Mouse (Mus musculus): Measurements from ENCODE around the gene Cacnb4. TPM values are rescaled to one million over a fixed set of nuclear protein-coding genes. Genes with fewer than 3 reads are reported as not detected.

Gene Cacnb4
- polyA plus RNA-seq, 1 experiment = not detected

DNA sequence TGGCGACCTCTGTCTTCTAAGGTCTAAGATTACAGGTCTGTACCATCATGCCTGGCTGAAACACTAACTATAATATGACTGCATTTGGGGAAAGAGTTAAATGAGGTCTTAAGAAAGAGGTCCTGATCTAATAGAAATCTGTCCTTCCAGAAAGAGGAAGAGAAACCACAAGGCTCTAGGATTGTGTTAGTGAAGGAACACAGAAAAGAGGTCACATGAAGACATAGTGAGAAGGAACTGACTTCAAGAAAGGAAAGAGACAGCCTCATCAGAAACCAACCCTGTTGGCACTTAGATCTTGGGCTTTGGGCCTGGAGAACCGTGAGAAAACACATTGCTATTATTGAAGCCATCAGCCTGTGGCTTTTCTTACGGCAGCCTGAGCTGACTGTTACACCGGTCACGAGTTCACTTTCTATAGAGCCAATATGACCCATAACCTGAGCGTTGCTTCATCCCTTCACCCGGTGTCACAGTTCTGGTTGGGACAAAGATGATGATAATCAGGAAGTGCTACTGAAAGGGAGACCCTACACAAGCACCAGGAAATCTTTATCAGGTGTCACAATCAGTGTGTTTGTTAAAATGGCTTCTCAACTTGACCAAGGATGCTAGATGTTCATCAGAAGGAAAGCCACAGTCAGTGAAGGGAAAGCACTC, 153.4 kb downstream of the Cacnb4 start:
- Histone ChIP-seq H3K27ac (ENCODE audit: insufficient read depth, low read length) (no peak overlapping the region), H3K9ac (ENCODE audit: low read depth, poor library complexity, severe bottlenecking) (no peak overlapping the region), H3K36me3 (ENCODE audit: control insufficient read depth, insufficient read depth, low read length, poor library complexity, severe bottlenecking) (no peaks in the 10 kb centered on the region), H3K4me1 (ENCODE audit: control insufficient read depth, insufficient read depth, low read length) (no peaks in the 10 kb centered on the region), H3K9me3 (replicated peaks; ENCODE audit: control insufficient read depth, insufficient read depth, low read length, poor library complexity, severe bottlenecking) (no peaks in the 10 kb centered on the region), H3K27me3 (ENCODE audit: control insufficient read depth, insufficient read depth, low read length, poor library complexity, severe bottlenecking) (no peaks in the 10 kb centered on the region), H3K4me3 (ENCODE audit: low read depth, low read length) (no peak overlapping the region)
- TF ChIP-seq POLR2A (IDR thresholded peaks at IDR 0.05; ENCODE audit: insufficient read depth, low read length) = no peak
- TF ChIP-seq CTCF (IDR thresholded peaks at IDR 0.05; ENCODE audit: low read depth, low read length) = no peak
- TF ChIP-seq EP300 (IDR thresholded peaks at IDR 0.05; ENCODE audit: insufficient read depth, low read depth, low read length) = no peak

DNA sequence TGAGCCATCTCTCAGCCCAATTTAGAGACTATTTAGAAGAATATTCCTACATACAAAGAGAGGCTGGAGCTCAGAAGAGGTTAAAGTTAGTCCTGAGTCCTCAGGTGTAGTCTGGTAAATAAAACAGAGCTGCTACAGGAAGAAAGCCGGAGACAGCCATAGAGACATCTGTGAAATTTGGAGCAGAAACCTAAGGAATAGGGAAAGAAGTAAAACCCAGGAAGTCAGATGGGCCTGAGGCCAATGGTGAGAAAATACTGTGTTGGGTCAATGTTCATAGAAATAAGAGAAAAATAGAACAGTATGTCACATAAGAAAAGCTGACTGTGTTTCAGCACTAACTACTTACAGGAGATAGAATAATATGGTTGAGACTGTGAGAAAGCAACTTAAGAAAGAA, 155.6 kb downstream of the Cacnb4 start:
- Histone ChIP-seq H3K9me3 (replicated peaks; ENCODE audit: control insufficient read depth, insufficient read depth, low read length, poor library complexity, severe bottlenecking) (no peaks in the 10 kb centered on the region), H3K36me3 (ENCODE audit: control insufficient read depth, insufficient read depth, low read length, poor library complexity, severe bottlenecking) (no peaks in the 10 kb centered on the region), H3K27ac (ENCODE audit: insufficient read depth, low read length) (no peak overlapping the region), H3K4me3 (ENCODE audit: low read depth, low read length) (no peak overlapping the region), H3K9ac (ENCODE audit: low read depth, poor library complexity, severe bottlenecking) (no peak overlapping the region), H3K27me3 (ENCODE audit: control insufficient read depth, insufficient read depth, low read length, poor library complexity, severe bottlenecking) (no peaks in the 10 kb centered on the region), H3K4me1 (ENCODE audit: control insufficient read depth, insufficient read depth, low read length) (no peaks in the 10 kb centered on the region)
- TF ChIP-seq POLR2A (IDR thresholded peaks at IDR 0.05; ENCODE audit: insufficient read depth, low read length) = no peak
- no peak for TF ChIP-seq EP300 (IDR thresholded peaks at IDR 0.05; ENCODE audit: insufficient read depth, low read depth, low read length)
- no peak for TF ChIP-seq CTCF (IDR thresholded peaks at IDR 0.05; ENCODE audit: low read depth, low read length)

DNA sequence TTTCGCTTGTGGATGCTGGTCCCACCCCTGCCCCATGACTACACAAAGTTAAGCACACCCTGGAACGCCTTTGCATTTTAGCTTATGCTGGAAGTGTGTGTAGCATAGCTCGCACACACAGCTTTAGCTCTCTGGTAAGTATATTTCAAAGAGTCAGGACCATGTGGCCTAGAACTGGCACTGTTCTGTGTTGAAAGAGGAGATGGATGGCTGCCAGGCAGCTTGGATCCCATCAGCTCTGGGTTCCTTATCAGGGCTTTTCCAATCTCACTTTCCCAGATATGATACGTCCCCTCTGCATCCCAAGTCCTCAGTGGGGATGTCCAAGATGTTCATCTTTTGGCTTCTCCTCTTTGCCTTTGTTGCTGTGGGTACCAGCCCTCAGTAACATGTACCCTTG, 157.9 kb downstream of the Cacnb4 start:
- H3K9ac ChIP-seq (ENCODE audit: low read depth, poor library complexity, severe bottlenecking) = no peak overlapping the region
- H3K4me3 ChIP-seq (ENCODE audit: low read depth, low read length) = no peak overlapping the region
- H3K36me3 ChIP-seq (ENCODE audit: control insufficient read depth, insufficient read depth, low read length, poor library complexity, severe bottlenecking) = no peaks in the 10 kb centered on the region
- H3K4me1 ChIP-seq (ENCODE audit: control insufficient read depth, insufficient read depth, low read length) = no peaks in the 10 kb centered on the region
- no peaks in the 10 kb centered on the region for H3K9me3 ChIP-seq (replicated peaks; ENCODE audit: control insufficient read depth, insufficient read depth, low read length, poor library complexity, severe bottlenecking)
- no peaks in the 10 kb centered on the region for H3K27me3 ChIP-seq (ENCODE audit: control insufficient read depth, insufficient read depth, low read length, poor library complexity, severe bottlenecking)
- H3K27ac ChIP-seq (ENCODE audit: insufficient read depth, low read length) = no peak overlapping the region
- TF ChIP-seq POLR2A (IDR thresholded peaks at IDR 0.05; ENCODE audit: insufficient read depth, low read length) (no peak), CTCF (IDR thresholded peaks at IDR 0.05; ENCODE audit: low read depth, low read length) (no peak), EP300 (IDR thresholded peaks at IDR 0.05; ENCODE audit: insufficient read depth, low read depth, low read length) (no peak)

DNA sequence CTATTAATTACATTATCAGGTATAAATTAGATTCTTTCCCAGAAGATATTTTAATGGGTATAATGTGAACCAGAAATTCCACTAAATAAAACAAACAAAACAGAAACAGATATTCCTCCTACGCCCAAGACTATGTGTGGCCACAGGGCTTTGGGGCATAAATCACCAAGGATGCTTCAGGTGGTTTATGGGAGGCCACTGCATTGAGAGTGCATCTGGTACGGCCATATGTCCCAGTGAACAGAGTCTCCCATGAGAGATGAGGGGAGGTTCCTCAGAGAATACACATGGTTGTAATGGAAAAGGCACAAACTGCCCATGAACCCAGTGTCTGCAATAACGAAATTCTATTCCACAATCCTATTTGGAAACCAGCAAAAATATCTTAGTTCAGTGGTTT, 160.1 kb downstream of the Cacnb4 start:
- H3K9me3 ChIP-seq (replicated peaks; ENCODE audit: control insufficient read depth, insufficient read depth, low read length, poor library complexity, severe bottlenecking) = no peaks in the 10 kb centered on the region
- TF ChIP-seq CTCF (IDR thresholded peaks at IDR 0.05; ENCODE audit: low read depth, low read length) = no peak
- no peak for TF ChIP-seq EP300 (IDR thresholded peaks at IDR 0.05; ENCODE audit: insufficient read depth, low read depth, low read length)
- TF ChIP-seq POLR2A (IDR thresholded peaks at IDR 0.05; ENCODE audit: insufficient read depth, low read length) = no peak
- H3K27me3 ChIP-seq (ENCODE audit: control insufficient read depth, insufficient read depth, low read length, poor library complexity, severe bottlenecking) = no peaks in the 10 kb centered on the region
- no peaks in the 10 kb centered on the region for H3K4me1 ChIP-seq (ENCODE audit: control insufficient read depth, insufficient read depth, low read length)
- H3K9ac ChIP-seq (ENCODE audit: low read depth, poor library complexity, severe bottlenecking) = no peak overlapping the region
- H3K36me3 ChIP-seq (ENCODE audit: control insufficient read depth, insufficient read depth, low read length, poor library complexity, severe bottlenecking) = no peaks in the 10 kb centered on the region
- H3K4me3 ChIP-seq (ENCODE audit: low read depth, low read length) = no peak overlapping the region
- H3K27ac ChIP-seq (ENCODE audit: insufficient read depth, low read length) = no peak overlapping the region

DNA sequence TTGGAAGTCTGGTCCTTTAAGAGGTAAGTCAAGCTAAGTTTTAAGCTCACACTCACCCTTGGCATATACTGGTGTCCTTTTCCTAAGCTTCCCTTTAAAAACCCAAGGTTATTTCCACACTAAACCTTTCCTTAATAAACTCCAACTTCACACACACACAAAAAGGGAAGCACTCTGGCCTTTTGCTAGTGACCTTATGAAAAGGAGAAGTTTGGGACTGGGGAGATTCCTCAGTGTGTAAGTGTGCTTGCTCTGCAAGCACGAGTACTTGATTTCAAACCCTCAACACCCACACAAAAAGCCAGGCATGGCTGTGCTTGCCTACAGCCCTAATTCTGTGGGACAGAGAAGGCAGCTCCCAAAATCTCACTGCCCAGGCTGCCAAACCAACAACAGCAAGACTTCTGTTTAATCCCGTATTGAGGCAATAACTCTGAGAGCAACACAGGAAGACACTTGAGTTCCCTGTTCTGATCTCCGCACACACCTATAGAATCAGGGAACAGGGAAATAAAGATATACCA, 163.7 kb downstream of the Cacnb4 start:
- no peak overlapping the region for H3K27ac ChIP-seq (ENCODE audit: insufficient read depth, low read length)
- TF ChIP-seq EP300 (IDR thresholded peaks at IDR 0.05; ENCODE audit: insufficient read depth, low read depth, low read length) (no peak), CTCF (IDR thresholded peaks at IDR 0.05; ENCODE audit: low read depth, low read length) (no peak), POLR2A (IDR thresholded peaks at IDR 0.05; ENCODE audit: insufficient read depth, low read length) (no peak)
- H3K27me3 ChIP-seq (ENCODE audit: control insufficient read depth, insufficient read depth, low read length, poor library complexity, severe bottlenecking) = no peaks in the 10 kb centered on the region
- no peaks in the 10 kb centered on the region for H3K4me1 ChIP-seq (ENCODE audit: control insufficient read depth, insufficient read depth, low read length)
- no peaks in the 10 kb centered on the region for H3K9me3 ChIP-seq (replicated peaks; ENCODE audit: control insufficient read depth, insufficient read depth, low read length, poor library complexity, severe bottlenecking)
- no peak overlapping the region for H3K9ac ChIP-seq (ENCODE audit: low read depth, poor library complexity, severe bottlenecking)
- H3K36me3 ChIP-seq (ENCODE audit: control insufficient read depth, insufficient read depth, low read length, poor library complexity, severe bottlenecking) = no peaks in the 10 kb centered on the region
- H3K4me3 ChIP-seq (ENCODE audit: low read depth, low read length) = no peak overlapping the region

DNA sequence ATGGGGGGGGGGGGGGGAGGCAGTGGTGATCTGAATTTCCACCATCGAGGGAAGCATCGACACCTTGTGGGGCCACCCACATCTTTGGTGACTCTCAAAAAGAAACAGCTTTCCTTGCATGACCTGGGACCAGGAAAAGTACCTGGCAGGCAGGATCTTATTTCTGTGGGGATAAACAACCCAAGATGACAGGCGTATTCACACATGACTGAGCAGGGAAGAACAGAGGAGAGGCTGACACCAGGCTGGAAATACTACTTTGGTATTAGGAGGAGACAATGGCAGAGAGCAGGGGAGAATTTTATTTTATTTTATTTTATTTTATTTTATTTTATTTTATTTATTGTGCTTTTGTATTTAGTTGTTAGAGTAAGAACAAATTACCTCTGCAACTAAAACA, 164.4 kb downstream of the Cacnb4 start:
- Histone ChIP-seq H3K4me3 (ENCODE audit: low read depth, low read length) (no peak overlapping the region), H3K9me3 (replicated peaks; ENCODE audit: control insufficient read depth, insufficient read depth, low read length, poor library complexity, severe bottlenecking) (no peaks in the 10 kb centered on the region), H3K36me3 (ENCODE audit: control insufficient read depth, insufficient read depth, low read length, poor library complexity, severe bottlenecking) (no peaks in the 10 kb centered on the region), H3K27ac (ENCODE audit: insufficient read depth, low read length) (no peak overlapping the region), H3K4me1 (ENCODE audit: control insufficient read depth, insufficient read depth, low read length) (no peaks in the 10 kb centered on the region), H3K9ac (ENCODE audit: low read depth, poor library complexity, severe bottlenecking) (no peak overlapping the region), H3K27me3 (ENCODE audit: control insufficient read depth, insufficient read depth, low read length, poor library complexity, severe bottlenecking) (no peaks in the 10 kb centered on the region; the same call in 1 of the 2 replicates)
- no peak for TF ChIP-seq POLR2A (IDR thresholded peaks at IDR 0.05; ENCODE audit: insufficient read depth, low read length)
- no peak for TF ChIP-seq CTCF (IDR thresholded peaks at IDR 0.05; ENCODE audit: low read depth, low read length)
- no peak for TF ChIP-seq EP300 (IDR thresholded peaks at IDR 0.05; ENCODE audit: insufficient read depth, low read depth, low read length)

All from ES-Bruce4 (cell line).